Mouse (Mus musculus) megakaryocyte, adult 5-6 weeks (primary cell): ENCODE results near the gene Cluh. TPM values are rescaled to one million over a fixed set of nuclear protein-coding genes. Genes with fewer than 3 reads are reported as not detected.

ENCODE experiments used
- ATAC-seq: 2 replicates; pipeline ENCODE4 v1.8.0; 2016; ENCODE audit warnings: mild to moderate bottlenecking, inconsistent platforms; ENCODE audit not compliant: poor library complexity, severe bottlenecking
- total RNA-seq, 2 experiments: library from RNA; stranded (forward) in 1 of 2; stranded (reverse) in 1 of 2; fragments of 153-499, 151-499 nt in 1 of 2; fragments of 221-1000, 200-1000 nt in 1 of 2; gene quantifications; 2 replicates each; pipeline versions ENCODE4 v1.2.3 to v1.2.4; 2015 to 2017

The Cluh gene
- total RNA-seq, 2 experiments from 2014 or later: 13.7 TPM

DNA sequence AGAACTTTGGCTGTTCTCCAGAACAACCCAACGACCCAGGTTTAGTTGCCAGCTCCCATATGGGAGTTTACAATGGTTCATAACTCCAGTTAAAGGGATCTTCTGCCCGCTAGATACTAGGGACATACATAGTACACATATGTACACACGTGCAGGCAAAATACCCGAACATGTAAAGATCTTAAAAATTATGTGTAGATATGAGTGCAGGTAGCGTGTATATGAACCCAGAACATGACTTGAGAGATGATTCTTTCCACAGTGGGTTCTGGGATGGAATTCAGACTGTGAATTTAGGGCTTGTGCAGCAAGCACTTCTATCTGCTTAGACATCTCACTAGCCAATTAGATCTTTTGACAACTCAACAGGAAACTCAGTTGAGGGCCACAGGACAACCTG, 22.5 kb downstream of the Cluh start:
- ATAC-seq: no peak

DNA sequence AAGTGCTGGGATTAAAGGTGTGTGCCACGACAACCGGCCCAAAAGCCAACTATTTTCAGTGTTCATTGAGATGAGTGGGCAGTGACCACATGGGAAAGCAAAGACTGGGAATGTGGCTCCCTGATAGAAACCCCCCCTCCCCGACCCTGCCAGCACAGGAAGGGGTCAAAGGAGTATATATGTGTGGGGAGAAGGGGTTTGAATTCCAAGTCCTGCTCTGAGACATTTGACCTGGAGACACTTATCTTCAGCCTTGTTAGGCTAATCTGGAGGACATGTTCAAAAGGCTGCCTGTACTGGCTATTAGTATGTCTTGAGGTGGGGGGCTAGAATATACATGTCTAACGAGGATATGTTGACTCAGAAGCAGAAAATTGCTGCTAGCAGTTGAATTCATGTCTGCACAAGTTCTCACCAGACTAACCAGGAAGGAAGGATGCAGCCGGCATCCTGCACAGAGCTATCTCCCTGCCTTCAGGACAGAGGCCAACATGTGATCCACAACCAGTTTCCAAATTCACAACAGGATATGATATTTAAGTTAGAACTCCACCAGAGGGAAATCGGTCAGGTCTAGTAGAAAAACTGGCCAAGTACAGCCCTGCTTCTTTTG, 23.7 kb downstream of the Cluh start:
- ATAC-seq: no peak

DNA sequence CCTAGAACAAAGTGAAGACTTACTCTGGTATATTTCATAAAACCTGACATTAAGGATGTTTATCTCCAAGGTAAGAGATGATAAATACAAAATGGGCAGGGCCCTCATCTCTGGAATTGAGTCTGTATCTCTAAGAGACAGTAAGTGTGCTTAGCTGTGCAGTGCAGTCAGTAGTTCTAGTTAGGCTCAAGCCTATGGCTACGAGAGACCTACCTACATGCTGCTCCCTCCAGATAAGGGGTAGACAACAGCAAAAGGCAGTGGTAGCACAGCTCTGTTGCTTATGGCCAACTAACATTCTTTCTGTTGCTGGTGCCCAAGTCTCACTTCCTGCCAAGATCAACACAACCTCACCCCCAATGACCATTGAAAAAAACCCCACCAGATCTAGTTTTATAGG, 24.3 kb downstream of the Cluh start:
- ATAC-seq: no peak

DNA sequence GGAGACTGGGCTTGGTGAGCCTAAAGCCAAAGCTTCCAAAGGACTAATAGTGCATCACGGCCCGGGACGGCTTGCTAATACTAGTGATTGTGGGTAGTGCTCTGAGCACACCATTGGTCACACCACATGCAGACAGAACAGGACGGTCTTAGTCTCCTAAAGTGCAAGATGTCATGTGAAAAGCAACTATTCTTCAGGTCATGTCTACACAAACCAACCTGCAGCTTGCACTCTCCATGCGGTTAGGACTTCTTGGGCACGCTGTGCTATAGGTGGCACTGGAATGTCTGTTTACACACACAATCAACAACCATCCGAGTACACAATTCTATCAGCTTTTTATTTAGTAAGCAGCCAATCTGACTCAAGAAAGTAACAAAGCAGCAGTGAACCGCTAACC, 25.4 kb downstream of the Cluh start:
- no peak for ATAC-seq

DNA sequence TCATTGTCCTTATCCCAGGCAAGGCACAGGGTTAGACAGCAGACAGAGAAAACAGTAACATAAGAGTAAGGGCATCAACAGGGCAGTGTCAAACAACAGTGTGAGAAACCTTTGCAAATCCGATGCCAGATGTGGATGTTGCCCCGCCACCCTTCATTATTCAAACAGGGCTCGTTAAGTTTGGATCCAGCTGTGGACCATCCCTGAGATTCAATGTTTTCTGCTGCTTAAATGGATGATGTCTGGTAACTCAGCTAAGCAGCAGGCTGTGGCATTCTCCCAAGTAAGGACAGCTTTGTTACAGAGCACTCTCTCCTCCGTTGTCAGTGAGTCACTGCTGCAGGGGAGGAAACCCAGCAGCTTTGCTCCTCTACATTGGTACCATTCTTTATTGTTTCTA, 25.9 kb downstream of the Cluh start:
- no peak for ATAC-seq

DNA sequence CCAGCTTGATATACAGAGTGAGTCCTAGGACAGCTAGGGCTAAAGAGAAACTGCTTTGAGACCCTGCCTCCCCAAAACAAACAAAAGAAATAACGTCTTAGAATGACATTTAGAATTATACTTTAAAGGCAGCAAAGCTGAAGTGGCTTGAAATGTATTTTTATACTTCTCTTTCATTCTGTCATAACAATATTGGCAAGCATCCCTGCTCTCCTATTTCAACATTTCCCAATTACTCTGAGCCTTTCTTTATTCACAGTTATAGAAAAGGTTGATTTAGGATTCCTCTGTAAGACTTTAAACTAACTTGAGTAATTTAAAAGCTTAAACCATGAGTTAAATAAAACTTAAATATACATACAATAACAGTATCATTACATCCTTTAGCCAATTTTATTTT, 42.9 kb downstream of the Cluh start:
- ATAC-seq: no peak

DNA sequence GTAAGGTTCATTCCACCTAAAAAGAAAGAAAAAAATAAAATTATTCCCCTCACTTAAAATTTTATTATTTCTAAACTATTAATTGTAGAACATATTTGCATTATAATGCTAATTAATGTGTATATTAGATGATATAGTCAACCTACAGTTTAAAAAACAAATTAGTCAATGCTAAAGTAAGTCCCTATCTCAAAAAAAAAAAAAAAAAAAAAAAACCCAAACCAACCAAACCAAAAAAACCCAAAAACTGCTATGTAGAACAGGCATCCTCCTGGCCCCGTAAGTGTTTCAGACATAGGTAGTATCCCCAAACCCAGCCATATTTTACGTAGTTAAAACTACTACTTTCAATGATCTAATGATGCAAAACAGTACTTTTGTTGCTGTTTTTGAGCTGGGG, 50.2 kb downstream of the Cluh start:
- no peak for ATAC-seq

DNA sequence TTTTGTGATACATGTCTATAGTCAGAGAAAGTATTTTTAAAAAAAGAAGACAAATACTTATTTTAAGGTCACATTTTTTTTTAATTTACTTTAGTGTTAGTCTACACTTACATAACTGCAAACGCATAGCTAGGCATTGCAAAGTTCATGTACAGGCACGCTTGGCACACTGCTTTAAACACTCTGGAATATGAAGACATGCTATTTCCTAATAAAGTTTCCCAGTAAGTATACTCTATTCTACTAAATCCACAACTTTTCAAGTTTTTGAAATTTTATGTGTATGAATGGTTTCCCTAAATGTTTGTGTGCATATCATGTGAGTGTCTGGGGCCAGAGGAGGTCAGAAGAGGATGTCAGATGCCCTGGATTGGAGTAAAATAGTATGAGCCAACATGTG, 54.8 kb downstream of the Cluh start:
- ATAC-seq: no peak

DNA sequence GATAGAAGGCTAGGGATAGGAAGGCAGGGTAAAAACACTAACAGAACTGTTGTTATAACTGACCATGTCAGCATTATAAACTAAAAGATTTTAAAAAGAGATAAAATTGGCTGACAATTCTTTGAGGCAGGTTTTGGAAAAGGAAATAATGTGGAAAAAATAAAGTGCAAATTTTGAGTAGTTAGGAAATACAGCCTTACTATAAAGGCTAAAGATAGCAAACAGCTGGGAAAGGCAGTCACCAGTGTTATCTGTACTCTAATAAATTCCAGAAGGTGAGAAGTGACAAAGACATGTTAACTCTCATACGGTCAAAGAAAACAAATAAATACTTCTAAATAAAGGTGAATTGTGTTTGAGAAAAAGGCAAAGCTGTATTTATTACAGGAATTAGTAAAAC, 59.5 kb downstream of the Cluh start:
- ATAC-seq: no peak

DNA sequence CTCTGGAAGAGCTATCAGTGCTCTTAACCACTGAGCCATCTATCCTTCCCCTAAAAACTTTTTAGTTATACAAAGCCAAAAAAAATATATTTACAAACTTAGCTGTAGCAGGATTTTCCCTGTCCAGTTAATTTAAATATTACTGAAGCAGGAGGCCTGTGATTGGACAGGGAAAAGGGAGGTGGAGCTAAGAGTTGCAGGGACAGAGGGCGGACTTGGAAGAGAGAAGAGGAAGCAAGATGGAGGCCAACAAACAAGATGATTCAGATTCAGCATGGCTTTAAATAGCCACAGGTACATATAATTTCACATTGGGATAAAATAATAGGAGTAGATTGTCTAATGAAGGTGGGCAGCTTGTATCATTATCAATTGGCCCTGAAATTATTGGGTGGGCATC, 61.4 kb downstream of the Cluh start:
- ATAC-seq: no peak

DNA sequence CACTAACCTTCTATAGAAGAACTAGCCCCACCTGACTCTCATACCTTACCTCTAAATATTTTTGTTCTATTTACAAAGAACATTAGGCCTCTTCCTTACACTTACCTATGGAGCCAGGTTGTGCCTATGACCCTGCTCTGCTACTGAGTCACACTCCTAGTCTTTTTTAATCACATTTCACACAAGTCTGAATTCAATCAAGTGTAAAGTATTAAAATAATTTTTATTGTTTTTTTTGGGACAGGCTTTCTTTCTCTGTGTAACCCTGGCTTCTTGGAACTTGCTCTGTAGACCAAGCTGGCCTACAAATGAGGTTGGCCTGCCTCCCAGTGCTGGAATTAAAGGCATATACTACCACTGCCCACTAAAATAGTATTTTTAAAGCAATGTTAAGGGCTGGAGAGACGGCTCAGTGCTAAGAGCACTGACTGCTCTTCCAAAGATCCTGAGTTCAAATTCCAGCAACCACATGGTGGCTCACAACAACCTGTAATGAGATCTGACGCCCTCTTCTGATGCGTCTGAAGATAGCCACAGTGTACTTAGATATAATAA, 66.8 kb downstream of the Cluh start:
- ATAC-seq: no peak

Other genes with a start within 250 kb of the Cluh start
- gene Rap1gap2, start 38.6 kb upstream of the Cluh start, total RNA-seq (2015): 22.2 and 22.3 TPM in 2 replicates
- gene Rap1gap2, start 38.6 kb upstream of the Cluh start, total RNA-seq (2017): 33.9 and 34.3 TPM in 2 replicates
- 0.05 and 0.27 TPM in 2 replicates for gene Ccdc92b, start 29.9 kb upstream of the Cluh start, total RNA-seq (2015)
- not detected in 2 replicates for gene Ccdc92b, start 29.9 kb upstream of the Cluh start, total RNA-seq (2017)
- gene Pafah1b1, start 75.2 kb downstream of the Cluh start, total RNA-seq (2015): 53.1 and 57.4 TPM in 2 replicates
- gene Pafah1b1, start 75.2 kb downstream of the Cluh start, total RNA-seq (2017): 58.7 and 64.4 TPM in 2 replicates
- gene Mettl16, start 121.3 kb downstream of the Cluh start, total RNA-seq (2015): 3.5 and 6.2 TPM in 2 replicates
- gene Mettl16, start 121.3 kb downstream of the Cluh start, total RNA-seq (2017): 10.2 and 12.5 TPM in 2 replicates
- gene Mnt, start 181.4 kb downstream of the Cluh start, total RNA-seq (2015): 14.5 and 17.0 TPM in 2 replicates
- 3.8 and 6.1 TPM in 2 replicates for gene Mnt, start 181.4 kb downstream of the Cluh start, total RNA-seq (2017)
- 0.64 and 1.1 TPM in 2 replicates for gene Sgsm2, start 247.6 kb downstream of the Cluh start, total RNA-seq (2015)
- 1.2 and 1.6 TPM in 2 replicates for gene Sgsm2, start 247.6 kb downstream of the Cluh start, total RNA-seq (2017)
- gene Tsr1, start 248.6 kb downstream of the Cluh start, total RNA-seq (2015): 7.7 and 9.1 TPM in 2 replicates
- 17.3 and 18.7 TPM in 2 replicates for gene Tsr1, start 248.6 kb downstream of the Cluh start, total RNA-seq (2017)